Mouse (Mus musculus): ENCODE results near the gene Bend5.

DNA sequence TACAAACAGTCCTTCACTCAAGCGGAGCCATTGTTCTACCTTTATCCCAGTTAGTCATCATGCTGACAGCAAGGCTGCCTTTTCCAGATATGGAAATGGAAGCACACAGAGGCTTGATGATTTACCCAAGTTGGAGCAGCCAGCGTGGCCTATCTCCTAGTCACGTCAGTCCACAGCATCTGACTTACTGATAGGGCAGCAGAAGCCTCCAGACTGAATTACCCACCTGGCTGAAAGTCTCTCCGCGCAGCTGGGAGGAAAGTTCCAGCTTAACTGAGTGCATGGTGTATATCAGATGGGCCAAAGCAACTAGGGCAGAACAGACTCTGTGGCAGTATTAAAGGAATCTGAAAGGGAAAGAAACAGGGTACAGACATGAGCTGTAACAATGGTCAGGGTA is 68.7 kb downstream of the Bend5 start:
- TF ChIP-seq CTCF (IDR thresholded peaks at IDR 0.05; ENCODE audit: low read depth) (no peak), EP300 (IDR thresholded peaks at IDR 0.05; ENCODE audit: low read depth) (no peak)

Data from liver, postnatal 0 days (tissue).